Mouse (Mus musculus) spleen, adult 2 months (tissue): ENCODE measurements around the gene Wnt10a.

Source experiments
- CTCF ChIP-seq: fragments of 200-500 bp; IDR thresholded peaks from 2 replicates; pipeline ENCODE4 v1.5.1; 2011; ENCODE audit warnings: mild to moderate bottlenecking, inconsistent platforms; ENCODE audit not compliant: insufficient read depth, insufficient read length, insufficient replicate concordance; ENCODE audit errors: extremely low read depth
- POLR2A ChIP-seq: fragments of 200-500 bp; IDR thresholded peaks from 2 replicates; pipeline ENCODE4 v1.6.1; 2011; ENCODE audit warnings: low read depth, low read length, inconsistent platforms

DNA sequence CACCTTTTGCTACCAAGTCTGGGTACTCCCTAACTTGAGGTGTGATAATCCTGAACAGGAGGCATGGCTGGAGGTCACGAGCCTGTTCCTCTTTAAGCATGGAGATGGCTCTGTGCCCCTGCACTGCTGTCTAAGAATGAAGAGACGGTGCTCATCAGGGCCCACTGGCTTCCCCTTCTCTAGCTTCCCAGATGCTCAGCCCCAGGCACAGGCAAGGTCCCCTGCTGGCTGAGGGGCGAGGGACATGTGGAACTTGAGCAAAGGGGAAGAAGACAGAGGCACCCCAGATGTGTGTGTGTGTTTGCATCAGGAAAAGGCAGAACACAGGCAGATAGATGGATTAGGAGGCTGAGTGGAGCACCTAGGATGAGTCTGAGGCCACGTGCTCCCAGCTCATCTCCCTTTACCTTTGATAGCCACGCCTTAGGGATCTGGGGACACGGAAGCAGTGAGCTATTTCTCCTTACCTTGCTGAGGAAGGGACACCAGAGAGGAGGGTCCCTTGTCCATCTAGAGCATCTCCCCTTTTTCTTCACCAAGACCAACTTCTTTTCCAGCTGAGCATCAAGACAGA lies 2.6 kb upstream of the Wnt10a start:
- TF ChIP-seq CTCF: no peak
- no peak for TF ChIP-seq POLR2A
